Mouse (Mus musculus) liver, embryonic 14.5 days (tissue): ENCODE data around the gene Ptprn2. TPM values are rescaled to one million over a fixed set of nuclear protein-coding genes. Genes with fewer than 3 reads are reported as not detected.

Experiments used
- ATAC-seq: fragments of 200-750 bp; cut with Nextera tagmentation; 2 replicates; pipeline ENCODE4 v1.8.0; 2017; ENCODE audit warnings: moderate number of reproducible peaks, mild to moderate bottlenecking, moderate library complexity; ENCODE audit not compliant: insufficient read depth
- DNase-seq, 3 experiments: peaks; one replicate each; pipeline ENCODE4 v3.0.0-alpha.2; 2012 to 2013; ENCODE audit warnings: low read depth in 3 of 3, low spot score in 3 of 3
- H3K27ac ChIP-seq: fragments of 300-500 bp; sonication (generic); 2 replicates; pipeline ENCODE4 v1.5.1; 2014; ENCODE audit warnings: moderate library complexity, mild to moderate bottlenecking, control low read depth, inconsistent platforms
- H3K27me3 ChIP-seq: fragments of 300-500 bp; sonication (generic); 2 replicates; pipeline ENCODE4 v1.6.1; 2014; ENCODE audit warnings: mild to moderate bottlenecking, low read length, moderate library complexity; ENCODE audit not compliant: control insufficient read depth, insufficient read depth
- H3K36me3 ChIP-seq: fragments of 300-500 bp; sonication (generic); replicated peaks from 2 replicates; pipeline ENCODE4 v1.6.1; 2014; ENCODE audit warnings: low read depth; ENCODE audit not compliant: control insufficient read depth, insufficient read depth
- H3K4me1 ChIP-seq, 2 experiments: fragments of 200-500 bp in 1 of 2; fragments of 300-500 bp in 1 of 2; sonication (generic) in 1 of 2; replicated peaks; 2 replicates each; pipeline ENCODE4 v1.6.1; 2012 to 2014; ENCODE audit warnings: antibody characterized with exemption in 1 of 2, inconsistent platforms in 1 of 2, low read length in 1 of 2; ENCODE audit not compliant: control insufficient read depth in 2 of 2, insufficient read depth in 2 of 2
- H3K4me2 ChIP-seq: fragments of 300-500 bp; sonication (generic); 2 replicates; pipeline ENCODE4 v1.6.1; 2014; ENCODE audit warnings: low read depth, mild to moderate bottlenecking, control low read depth, moderate library complexity
- H3K4me3 ChIP-seq, 2 experiments: fragments of 200-500 bp in 1 of 2; fragments of 300-500 bp in 1 of 2; sonication (generic) in 1 of 2; 2 replicates each; pipeline ENCODE4 v1.5.1; 2012 to 2014; ENCODE audit warnings: low read depth in 2 of 2, low read length in 2 of 2, mild to moderate bottlenecking in 2 of 2, control low read depth in 1 of 2, inconsistent platforms in 1 of 2, moderate library complexity in 1 of 2; ENCODE audit not compliant: insufficient read depth in 1 of 2
- H3K9ac ChIP-seq: fragments of 300-500 bp; sonication (generic); replicated peaks from 2 replicates; pipeline ENCODE4 v1.6.1; 2014; ENCODE audit warnings: mild to moderate bottlenecking, control low read depth, moderate library complexity
- H3K9me3 ChIP-seq: fragments of 300-500 bp; sonication (generic); 2 replicates; pipeline ENCODE4 v1.6.1; 2016; ENCODE audit warnings: low read length, mixed read lengths; ENCODE audit not compliant: control insufficient read depth
- CTCF ChIP-seq: IDR thresholded peaks from 2 replicates; pipeline ENCODE4 v1.5.1; 2016; ENCODE audit warnings: antibody characterized with exemption, low read depth, control low read depth
- EP300 ChIP-seq: IDR thresholded peaks from 2 replicates; pipeline ENCODE4 v1.6.1; 2016; ENCODE audit warnings: antibody characterized with exemption, low read depth
- WGBS: fragments of 180-500 bp; shearing (Covaris S2); extraction: QIAGEN DNeasy Blood & Tissue Kit; methylation state at CpG from one replicate; pipeline ENCODE4 v1.1.7; 2014; ENCODE audit not compliant: insufficient replicate concordance; 5-methylcytosine and 5-hydroxymethylcytosine counted together
- polyA plus RNA-seq, 2 experiments: library from polyadenylated mRNA; depleted of rRNA in 1 of 2; stranded (reverse) in 1 of 2; unstranded in 1 of 2; fragments of >200 nt; fragmentation: Nextera tagmentation in 1 of 2; extraction: Ambion mirVana in 1 of 2; gene quantifications; 2 replicates each; pipeline versions ENCODE4 v1.2.1 to v1.2.3; 2012 to 2014

Gene Ptprn2
- polyA plus RNA-seq, 2 experiments, result 0.04 TPM; not detected in 1

GRCm38 (mm10) chr12:116863291-116863899 lies 377.9 kb downstream of the Ptprn2 start:
- TF ChIP-seq CTCF, result no peak
- no peak for TF ChIP-seq EP300
- no peaks in the 10 kb centered on the region for H3K4me1 ChIP-seq
- no peaks in the 10 kb centered on the region for H3K36me3 ChIP-seq
- WGBS, result 74% methylated on average over 4 of the region's 4 CpGs
- H3K9me3 ChIP-seq, result no peaks in the 10 kb centered on the region
- no peak overlapping the region for H3K4me3 ChIP-seq
- no peak for ATAC-seq
- H3K9ac ChIP-seq, result no peak overlapping the region
- no peak overlapping the region for H3K27ac ChIP-seq
- H3K27me3 ChIP-seq, result no peaks in the 10 kb centered on the region
- H3K4me2 ChIP-seq, result no peak overlapping the region
- DNase-seq, result no peak

- Histone ChIP-seq H3K27ac (no peak overlapping the region), H3K27me3 (no peaks in the 10 kb centered on the region), H3K36me3 (no peaks in the 10 kb centered on the region), H3K4me2 (no peak overlapping the region), H3K4me3 (no peak overlapping the region), H3K4me1 (no peaks in the 10 kb centered on the region), H3K9me3 (no peaks in the 10 kb centered on the region), H3K9ac (no peak overlapping the region)
- no peak for TF ChIP-seq EP300
- TF ChIP-seq CTCF, result no peak
- ATAC-seq (no peak), DNase-seq (no peak)
- WGBS, result 65% methylated on average over 1 of the region's 1 CpGs
These were observed 388.5 kb downstream of the Ptprn2 start for GRCm38 (mm10) chr12:116873866-116874585.

DNA sequence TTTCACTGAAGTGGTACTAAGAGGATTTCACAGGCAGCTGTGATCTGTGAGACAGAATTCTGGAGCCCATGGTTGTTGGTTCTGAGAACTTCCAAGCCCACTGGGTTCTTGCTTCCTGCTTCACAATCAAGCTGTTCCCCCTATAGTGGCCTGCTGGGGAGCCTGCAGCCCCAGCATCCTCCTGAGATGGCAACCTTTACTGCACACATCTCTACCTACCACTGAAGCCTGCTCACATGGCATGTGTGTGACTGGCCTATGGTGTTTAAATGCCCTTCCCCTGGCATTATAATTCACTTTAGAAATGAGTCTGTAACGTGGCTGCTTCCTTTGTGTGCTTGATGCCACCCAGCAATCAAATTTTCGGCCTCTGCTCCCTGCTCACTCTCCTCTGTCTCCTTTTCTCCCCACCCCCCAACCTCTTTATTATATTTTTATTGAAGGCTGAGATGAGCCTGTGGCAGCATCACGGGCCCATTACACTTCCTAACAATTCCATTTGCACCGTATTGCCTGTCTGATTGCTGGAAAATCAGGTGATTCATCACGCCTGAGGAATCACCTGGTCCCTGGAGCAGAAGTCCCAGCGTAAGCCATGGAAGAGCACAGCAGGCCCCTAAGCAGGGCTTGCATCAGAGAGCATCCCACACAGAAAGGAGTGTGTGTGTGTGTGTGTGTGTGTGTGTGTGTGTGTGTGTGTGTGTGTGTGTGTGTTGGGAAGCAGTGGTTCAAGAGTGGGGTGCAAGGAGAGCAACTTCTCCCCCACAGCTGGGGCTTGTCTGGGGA lies 402.2 kb downstream of the Ptprn2 start:
- H3K4me1 ChIP-seq, result no peaks in the 10 kb centered on the region
- no peak overlapping the region for H3K4me2 ChIP-seq
- ATAC-seq, result no peak
- no peaks in the 10 kb centered on the region for H3K27me3 ChIP-seq
- H3K9ac ChIP-seq, result no peak overlapping the region
- H3K4me3 ChIP-seq, result no peak overlapping the region
- TF ChIP-seq CTCF, result no peak
- TF ChIP-seq EP300, result no peak
- WGBS, result 47% methylated on average over 6 of the region's 6 CpGs
- H3K27ac ChIP-seq, result no peak overlapping the region
- no peaks in the 10 kb centered on the region for H3K36me3 ChIP-seq
- no peak for DNase-seq
- H3K9me3 ChIP-seq, result no peaks in the 10 kb centered on the region

GRCm38 (mm10) chr12:116888856-116889255 lies 403.3 kb downstream of the Ptprn2 start:
- 58% methylated on average over 2 of the region's 2 CpGs for WGBS
- no peaks in the 10 kb centered on the region for H3K9me3 ChIP-seq
- no peak overlapping the region for H3K27ac ChIP-seq
- no peaks in the 10 kb centered on the region for H3K27me3 ChIP-seq
- no peaks in the 10 kb centered on the region for H3K36me3 ChIP-seq
- TF ChIP-seq CTCF (no peak), EP300 (no peak)
- H3K4me1 ChIP-seq, result no peaks in the 10 kb centered on the region
- ATAC-seq, result no peak
- no peak overlapping the region for H3K4me2 ChIP-seq
- no peak for DNase-seq
- no peak overlapping the region for H3K4me3 ChIP-seq
- no peak overlapping the region for H3K9ac ChIP-seq

DNA sequence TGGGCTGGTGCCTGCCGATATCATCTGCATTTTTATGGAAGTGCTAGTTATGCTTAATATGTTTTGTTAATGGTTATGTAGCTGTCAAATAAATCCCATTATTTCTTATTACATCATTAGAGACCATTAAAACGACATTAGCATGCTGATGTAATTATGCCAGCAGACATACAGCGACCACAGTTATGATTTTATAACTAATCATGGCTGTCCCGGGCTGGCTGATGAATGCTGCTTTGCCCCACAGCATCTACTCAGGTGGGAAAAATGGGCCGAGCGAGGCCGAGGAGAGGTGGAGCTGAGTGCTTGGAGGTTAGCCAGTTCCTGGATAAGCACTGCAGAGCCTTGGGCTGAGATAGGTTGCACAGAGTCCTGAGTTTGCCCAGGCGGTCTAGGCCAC lies 407.1 kb downstream of the Ptprn2 start:
- H3K9me3 ChIP-seq, result no peaks in the 10 kb centered on the region
- no peak for TF ChIP-seq EP300
- TF ChIP-seq CTCF, result no peak
- 65% methylated on average over 8 of the region's 8 CpGs for WGBS

More for the DNA sequence above, 407.1 kb downstream of the Ptprn2 start:
- Histone ChIP-seq H3K4me1 (no peaks in the 10 kb centered on the region), H3K4me2 (no peak overlapping the region), H3K36me3 (no peaks in the 10 kb centered on the region), H3K27ac (no peak overlapping the region), H3K9ac (no peak overlapping the region), H3K27me3 (no peaks in the 10 kb centered on the region), H3K4me3 (no peak overlapping the region)
- DNase-seq (no peak), ATAC-seq (no peak)
